Mouse (Mus musculus) CH12.LX (cell line): ENCODE data around the gene Dph7.

Experiments
- CHD1 ChIP-seq: IDR thresholded peaks from 2 replicates; pipeline ENCODE4 v1.6.1; 2012; ENCODE audit warnings: low read depth, low read length, improper control_type of control experiment, inconsistent platforms
- EP300 ChIP-seq: IDR thresholded peaks from 2 replicates; pipeline ENCODE4 v1.6.1; 2011; ENCODE audit warnings: low read length, improper control_type of control experiment
- MAX ChIP-seq: IDR thresholded peaks from 2 replicates; pipeline ENCODE4 v1.6.1; 2011; ENCODE audit warnings: low read length, improper control_type of control experiment
- SMC3 ChIP-seq: IDR thresholded peaks from 2 replicates; pipeline ENCODE4 v1.6.1; 2011; ENCODE audit warnings: low read depth, low read length, improper control_type of control experiment
- TBP ChIP-seq: conservative IDR thresholded peaks from 2 replicates; pipeline ENCODE4 v1.6.1; 2011; ENCODE audit warnings: low read depth, low read length, improper control_type of control experiment

DNA sequence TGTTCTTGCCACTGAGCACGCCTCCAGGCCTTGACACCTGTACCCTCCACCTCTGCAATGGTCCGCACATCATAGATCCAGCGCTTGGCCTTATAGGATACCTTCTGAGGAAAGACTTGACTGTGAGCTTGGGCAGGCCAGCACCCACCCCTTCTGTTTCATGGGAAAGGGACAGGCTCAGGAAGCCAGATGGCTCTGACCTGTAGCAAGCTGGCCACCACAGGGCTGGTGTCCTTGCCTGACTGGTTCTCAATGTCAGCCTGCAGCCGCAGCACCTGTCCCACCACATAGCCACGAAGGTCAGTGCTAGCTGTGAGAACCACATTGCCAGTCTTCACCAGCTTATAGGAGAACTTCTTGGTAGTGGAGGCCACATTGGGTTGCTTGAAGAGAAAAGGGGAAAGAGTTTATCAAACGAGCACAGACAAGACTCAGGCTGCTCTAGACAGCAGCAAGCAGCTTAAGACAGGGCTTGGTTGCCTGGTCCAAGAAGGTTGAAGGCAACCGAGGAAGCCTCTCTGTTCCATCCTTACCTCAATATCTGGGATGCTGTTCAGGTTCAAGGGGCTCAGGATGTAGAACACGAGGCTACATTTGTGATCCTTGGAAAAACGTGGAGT, 35.7 kb upstream of the Dph7 start:
- TF ChIP-seq SMC3 (no peak), MAX (no peak), TBP (no peak), EP300 (no peak), CHD1 (no peak)
